Mouse (Mus musculus) forebrain, postnatal 0 days (tissue): ENCODE measurements around the gene Zfp275. TPM values are rescaled to one million over a fixed set of nuclear protein-coding genes. Genes with fewer than 3 reads are reported as not detected.
"Not testable (repeated sequence)": the region's sequence is repeated elsewhere in the genome, so short reads cannot be mapped to it uniquely, and the experiment has no call there.

Experiments
- ATAC-seq: fragments of 200-750 bp; cut with Nextera tagmentation; 2 replicates; pipeline ENCODE4 v1.8.0; 2017; ENCODE audit warnings: mild to moderate bottlenecking, moderate library complexity
- DNase-seq: peaks from one replicate; pipeline ENCODE4 v3.0.0-alpha.2; 2015
- H3K27ac ChIP-seq: fragments of 300-500 bp; sonication (generic); 2 replicates; pipeline ENCODE4 v1.5.1; 2014; ENCODE audit warnings: low read depth, mild to moderate bottlenecking, antibody characterized with exemption, low read length, moderate library complexity, mixed read lengths
- H3K27me3 ChIP-seq: fragments of 300-500 bp; sonication (generic); 2 replicates; pipeline ENCODE4 v1.6.1; 2014; ENCODE audit warnings: mild to moderate bottlenecking, low read length, mixed read lengths; ENCODE audit not compliant: insufficient read depth
- H3K36me3 ChIP-seq: fragments of 300-500 bp; sonication (generic); 2 replicates; pipeline ENCODE4 v1.6.1; 2014; ENCODE audit warnings: mild to moderate bottlenecking, moderate library complexity; ENCODE audit not compliant: insufficient read depth
- H3K4me1 ChIP-seq: fragments of 300-500 bp; sonication (generic); 2 replicates; pipeline ENCODE4 v1.6.1; 2014; ENCODE audit warnings: antibody characterized with exemption; ENCODE audit not compliant: insufficient read depth
- H3K4me2 ChIP-seq: fragments of 300-500 bp; sonication (generic); 2 replicates; pipeline ENCODE4 v1.6.1; 2014; ENCODE audit warnings: low read depth, mild to moderate bottlenecking, moderate library complexity
- H3K4me3 ChIP-seq: fragments of 300-500 bp; sonication (generic); 2 replicates; pipeline ENCODE4 v1.5.1; 2014; ENCODE audit warnings: low read depth, low read length, mixed read lengths
- H3K9ac ChIP-seq: fragments of 300-500 bp; sonication (generic); 2 replicates; pipeline ENCODE4 v1.6.1; 2014; ENCODE audit warnings: mild to moderate bottlenecking
- H3K9me3 ChIP-seq: fragments of 300-500 bp; sonication (generic); 2 replicates; pipeline ENCODE4 v1.6.1; 2016; ENCODE audit warnings: low read length
- CTCF ChIP-seq: sonication (generic); IDR thresholded peaks from 2 replicates; pipeline ENCODE4 v1.5.1; 2016; ENCODE audit warnings: antibody characterized with exemption, control low read depth, low read depth
- WGBS: fragments of 180-500 bp; shearing (Covaris S2); extraction: QIAGEN DNeasy Blood & Tissue Kit; methylation state at CpG from one replicate; pipeline ENCODE4 v1.1.7; 2014; 5-methylcytosine and 5-hydroxymethylcytosine counted together
- polyA plus RNA-seq: library from polyadenylated mRNA; unstranded; fragments of >200 nt; fragmentation: Nextera tagmentation; extraction: Ambion mirVana; gene quantifications from 2 replicates; pipeline ENCODE4 v1.2.1, GENCODE M21; 2015
- total RNA-seq: library from RNA; depleted of rRNA; stranded (reverse); fragments of >200 nt; gene quantifications from 2 replicates; pipeline ENCODE4 v1.2.3, GENCODE M21; 2014

Gene Zfp275
- total and polyA plus RNA-seq, 2 experiments from 2014 or later: 5.2 to 32.3 TPM

- no peak overlapping the region for H3K9ac ChIP-seq
- TF ChIP-seq CTCF: no peak
- WGBS: 78% methylated on average over 1 of the region's 1 CpGs
- no peak overlapping the region for H3K4me2 ChIP-seq
- no peaks in the 10 kb centered on the region for H3K27me3 ChIP-seq
- H3K27ac ChIP-seq: no peak overlapping the region
- H3K36me3 ChIP-seq: peaks cover 31% of the 10 kb centered on the region
- no peak overlapping the region for H3K4me3 ChIP-seq
- no peaks in the 10 kb centered on the region for H3K4me1 ChIP-seq
- 0 out of 2 replicates have a peak, but pooled peaks cover 3% of the 10 kb centered on the region for H3K9me3 ChIP-seq
- ATAC-seq: no peak
- no peak for DNase-seq
Observed at GRCm38 (mm10) chrX:73356719-73357118, 14.3 kb downstream of the Zfp275 start.

GRCm38 (mm10) chrX:73363291-73363690 is 20.9 kb downstream of the Zfp275 start:
- H3K27me3 ChIP-seq: no peaks in the 10 kb centered on the region
- H3K4me3 ChIP-seq: no peak overlapping the region
- H3K9me3 ChIP-seq: no peaks in the 10 kb centered on the region
- ATAC-seq (no peak), DNase-seq (no peak)
- no peaks in the 10 kb centered on the region for H3K4me1 ChIP-seq
- no peak for TF ChIP-seq CTCF
- no peak overlapping the region for H3K4me2 ChIP-seq
- no peak overlapping the region for H3K9ac ChIP-seq
- H3K36me3 ChIP-seq: no peaks in the 10 kb centered on the region
- no peak overlapping the region for H3K27ac ChIP-seq

GRCm38 (mm10) chrX:73384419-73384818 is 42.0 kb downstream of the Zfp275 start:
- peak; percentile 86 for ATAC-seq
- H3K4me2 ChIP-seq: no peak overlapping the region
- no peaks in the 10 kb centered on the region for H3K27me3 ChIP-seq
- no peak overlapping the region for H3K9ac ChIP-seq
- H3K4me3 ChIP-seq: no peak overlapping the region
- no peaks in the 10 kb centered on the region for H3K36me3 ChIP-seq
- no peaks in the 10 kb centered on the region for H3K9me3 ChIP-seq
- H3K4me1 ChIP-seq: no peaks in the 10 kb centered on the region
- no peak for TF ChIP-seq CTCF
- WGBS: 60% methylated on average over 6 of the region's 6 CpGs
- peak; percentile 29 for DNase-seq
- H3K27ac ChIP-seq: no peak overlapping the region; the same call in 1 of the 2 replicates

GRCm38 (mm10) chrX:73384924-73385323 is 42.5 kb downstream of the Zfp275 start:
- TF ChIP-seq CTCF: no peak
- no peaks in the 10 kb centered on the region for H3K4me1 ChIP-seq
- no peak overlapping the region; the same call in 1 of the 2 replicates for H3K27ac ChIP-seq
- no peaks in the 10 kb centered on the region for H3K27me3 ChIP-seq
- no peaks in the 10 kb centered on the region for H3K36me3 ChIP-seq
- ATAC-seq: no peak
- H3K4me2 ChIP-seq: no peak overlapping the region
- H3K9ac ChIP-seq: no peak overlapping the region
- WGBS: 19% methylated on average over 1 of the region's 1 CpGs
- H3K4me3 ChIP-seq: no peak overlapping the region
- DNase-seq: no peak
- H3K9me3 ChIP-seq: no peaks in the 10 kb centered on the region

GRCm38 (mm10) chrX:73391481-73391880 is 49.1 kb downstream of the Zfp275 start:
- DNase-seq (no peak), ATAC-seq (no peak)
- H3K27ac ChIP-seq: no peak overlapping the region
- no peak for TF ChIP-seq CTCF
- WGBS: 85% methylated on average over 4 of the region's 4 CpGs
- no peaks in the 10 kb centered on the region for H3K4me1 ChIP-seq
- H3K9ac ChIP-seq: no peak overlapping the region
- H3K4me3 ChIP-seq: no peak overlapping the region
- H3K4me2 ChIP-seq: no peak overlapping the region
- H3K9me3 ChIP-seq: no peaks in the 10 kb centered on the region
- H3K27me3 ChIP-seq: no peaks in the 10 kb centered on the region
- no peaks in the 10 kb centered on the region for H3K36me3 ChIP-seq

- H3K9me3 ChIP-seq: no peaks in the 10 kb centered on the region
- no peak overlapping the region for H3K9ac ChIP-seq
- ATAC-seq (no peak), DNase-seq (no peak)
- TF ChIP-seq CTCF: no peak
- H3K4me1 ChIP-seq: no peaks in the 10 kb centered on the region
- H3K27me3 ChIP-seq: no peaks in the 10 kb centered on the region
- WGBS: 85% methylated on average over 1 of the region's 1 CpGs
- H3K4me2 ChIP-seq: no peak overlapping the region
- H3K36me3 ChIP-seq: no peaks in the 10 kb centered on the region
- no peak overlapping the region for H3K27ac ChIP-seq
- no peak overlapping the region for H3K4me3 ChIP-seq
Observed at GRCm38 (mm10) chrX:73396446-73396845, 54.0 kb downstream of the Zfp275 start.

- not testable (repeated sequence) for H3K4me3 ChIP-seq, DNase-seq, H3K9me3 ChIP-seq, H3K4me2 ChIP-seq, H3K36me3 ChIP-seq, H3K27ac ChIP-seq, H3K9ac ChIP-seq, H3K4me1 ChIP-seq, H3K27me3 ChIP-seq, ATAC-seq
- WGBS: 80% methylated on average over 2 of the region's 2 CpGs
Observed at GRCm38 (mm10) chrX:73398636-73399035, 56.2 kb downstream of the Zfp275 start, which contains the start of gene Gm18336. Gm18336 (minus strand) TSS chrX:73398736.

GRCm38 (mm10) chrX:73400951-73401350 is 58.5 kb downstream of the Zfp275 start:
- no peaks in the 10 kb centered on the region for H3K36me3 ChIP-seq
- no peaks in the 10 kb centered on the region for H3K4me1 ChIP-seq
- H3K4me2 ChIP-seq: no peak overlapping the region
- no peaks in the 10 kb centered on the region for H3K9me3 ChIP-seq
- ATAC-seq (no peak), DNase-seq (no peak)
- no peaks in the 10 kb centered on the region for H3K27me3 ChIP-seq
- H3K4me3 ChIP-seq: no peak overlapping the region
- no peak for TF ChIP-seq CTCF
- 87% methylated on average over 20 of the region's 20 CpGs for whole genome bisulfite sequencing
- H3K9ac ChIP-seq: no peak overlapping the region
- H3K27ac ChIP-seq: no peak overlapping the region
